Mouse (Mus musculus) layer of hippocampus, adult 18-20 months (tissue): Measurements from ENCODE around the gene Klf17. TPM values are rescaled to one million over a fixed set of nuclear protein-coding genes. Genes with fewer than 3 reads are reported as not detected.

Experiments used
- total RNA-seq, 2 experiments: library from RNA; stranded (reverse); gene quantifications; 2 replicates each; pipeline ENCODE4 v1.2.3; 2021

Klf17 gene
- total RNA-seq, 2 experiments from 2014 or later: not detected

Other genes starting within 250 kb of the Klf17 start
- gene Eri3, start 215.3 kb downstream of the Klf17 start, total RNA-seq: 100 to 1,000 TPM; 200 to 214 TPM
- 10 to 100 TPM; 37.5 to 38.2 TPM for gene Dmap1, start 83.4 kb downstream of the Klf17 start, total RNA-seq
- gene Gm12845, start 41.2 kb downstream of the Klf17 start, total RNA-seq: not detected
- 10 to 100 TPM; 35.3 to 37.4 TPM for gene Slc6a9, start 68.9 kb upstream of the Klf17 start, total RNA-seq
- gene Ccdc24, start 106.9 kb upstream of the Klf17 start, total RNA-seq: under 1 TPM; 0.28 to 0.72 TPM
- gene B4galt2, start 117.8 kb upstream of the Klf17 start, total RNA-seq: 10 to 100 TPM; 60.4 to 65.2 TPM
- 100 to 1,000 TPM; 398 to 399 TPM for gene Atp6v0b, start 121.7 kb upstream of the Klf17 start, total RNA-seq
- 10 to 100 TPM; 11.2 TPM for gene Dph2, start 126.4 kb upstream of the Klf17 start, total RNA-seq
- gene Ipo13, start 149.4 kb upstream of the Klf17 start, total RNA-seq: 100 to 1,000 TPM; 135 to 143 TPM
- gene Artn, start 164.1 kb upstream of the Klf17 start, total RNA-seq: 1 to 10 TPM; 1.4 to 1.7 TPM